Mouse (Mus musculus) lung, postnatal 4 days (tissue): ENCODE measurements around the gene Olfr26.
"Not testable (repeated sequence)": the region's sequence is repeated elsewhere in the genome, so short reads cannot be mapped to it uniquely, and the experiment has no call there.

ENCODE experiments used
- DNase-seq, 2 experiments: peaks; one replicate each; pipeline ENCODE4 v3.0.0; 2021

Olfr26 gene

GRCm38 (mm10) chr9:38854760-38855159, at the start of gene Olfr26:
TSS of gene Olfr26 (plus strand) at chr9:38855060.
- DNase-seq, result no peak

GRCm38 (mm10) chr9:38805696-38806095, 49.2 kb upstream of the Olfr26 start:
- DNase-seq, result no peak

GRCm38 (mm10) chr9:38814314-38814713, 40.5 kb upstream of the Olfr26 start, which contains the start of gene Olfr922:
TSS of gene Olfr922 (plus strand) at chr9:38814614.
- no peak for DNase-seq

GRCm38 (mm10) chr9:38815458-38815986, 39.3 kb upstream of the Olfr26 start:
- no peak for DNase-seq

GRCm38 (mm10) chr9:38826245-38826644, 28.6 kb upstream of the Olfr26 start, which contains the start of gene Olfr923:
TSS of gene Olfr923 (plus strand) at chr9:38826545.
- no peak for DNase-seq

- no peak for DNase-seq
These were observed 21.8 kb upstream of the Olfr26 start for GRCm38 (mm10) chr9:38833027-38833426.

GRCm38 (mm10) chr9:38844149-38844548, 10.7 kb upstream of the Olfr26 start, which contains the start of gene Olfr924:
TSS of gene Olfr924 (plus strand) at chr9:38844449.
- no peak for DNase-seq

- DNase-seq, result not testable (repeated sequence)
These were observed 20.0 kb downstream of the Olfr26 start for GRCm38 (mm10) chr9:38874880-38875279.

GRCm38 (mm10) chr9:38876826-38877225, 22.0 kb downstream of the Olfr26 start, which contains the start of gene Olfr926:
TSS of gene Olfr926 (plus strand) at chr9:38877126.
- no peak for DNase-seq
